Mouse (Mus musculus) embryo, embryonic 10 days (tissue): Measurements from ENCODE around the gene Timeless.
"Not testable (repeated sequence)": the region's sequence is repeated elsewhere in the genome, so short reads cannot be mapped to it uniquely, and the experiment has no call there.

ENCODE experiments used
- DNase-seq: peaks from one replicate; pipeline ENCODE4 v3.0.0-alpha.2; 2015; ENCODE audit warnings: low spot score

Gene Timeless

GRCm38 (mm10) chr10:128231697-128232419 lies at the start of gene Timeless:
Gene Timeless, plus strand, starts transcription at chr10:128232065.
- peak; percentile 79 for DNase-seq

DNA sequence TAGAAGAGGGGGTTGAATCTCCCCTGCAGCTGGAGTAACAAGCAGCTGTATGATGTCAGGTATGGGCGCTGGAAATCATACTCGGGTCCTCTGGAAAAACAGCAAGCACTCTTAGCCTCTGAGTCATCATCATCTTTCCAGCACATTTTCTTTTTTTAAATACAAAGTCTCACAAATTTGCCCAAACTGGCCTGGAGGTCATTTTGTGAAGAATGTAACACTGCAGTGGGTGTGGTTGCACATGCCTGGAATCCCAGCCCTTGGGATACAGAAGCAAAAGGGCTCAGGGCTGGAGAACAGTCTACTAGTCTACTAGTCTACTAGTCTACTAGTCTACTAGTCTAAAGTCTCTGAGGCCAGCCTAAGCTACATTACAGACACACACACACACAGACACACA lies 47.6 kb upstream of the Timeless start:
- DNase-seq = no peak

GRCm38 (mm10) chr10:128185277-128185940 lies 46.5 kb upstream of the Timeless start:
- no peak for DNase-seq

DNA sequence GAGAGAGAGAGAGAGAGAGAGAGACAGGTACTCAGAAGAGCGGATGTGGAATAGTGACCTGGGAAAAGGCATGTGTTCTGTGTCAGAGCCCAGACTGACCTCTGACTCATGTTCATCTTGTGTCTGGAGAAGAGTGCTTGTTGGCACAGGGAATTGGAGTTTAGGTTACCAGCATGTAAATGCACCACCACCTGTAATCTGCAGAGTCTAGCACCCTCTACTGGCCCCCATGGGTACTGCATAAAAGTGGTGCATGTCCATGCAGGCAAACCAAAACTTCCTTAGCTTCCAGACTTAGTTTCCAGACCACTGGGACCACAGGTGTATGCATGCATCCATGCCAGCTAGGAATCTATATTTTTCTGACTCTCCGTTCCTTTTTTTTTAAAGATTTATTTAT lies 45.9 kb upstream of the Timeless start:
- DNase-seq = peak; percentile 84

- no peak for DNase-seq
Measured at GRCm38 (mm10) chr10:128187181-128187605, 44.7 kb upstream of the Timeless start.

GRCm38 (mm10) chr10:128188242-128188877 lies 43.5 kb upstream of the Timeless start:
- peak; percentile 89 for DNase-seq

DNA sequence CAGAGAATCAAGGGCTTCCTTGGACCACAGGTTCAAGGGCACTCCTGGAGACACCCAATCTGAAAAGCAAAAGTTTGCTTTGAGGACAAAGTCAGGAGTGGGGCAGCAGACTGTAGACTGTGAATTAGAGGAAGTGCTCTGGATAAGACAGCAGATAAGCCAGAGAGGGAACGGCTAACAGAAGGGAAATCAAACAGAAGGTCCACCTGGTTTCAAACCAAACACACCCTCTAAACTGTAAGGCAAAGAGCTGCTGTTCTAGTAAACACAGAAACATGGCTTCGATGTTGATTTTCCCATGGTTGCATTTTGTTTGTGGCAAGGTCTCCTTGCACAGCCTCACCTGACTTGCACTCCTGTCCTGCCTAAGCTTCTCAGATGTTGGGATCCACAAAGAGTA lies 40.4 kb upstream of the Timeless start:
- DNase-seq = no peak

DNA sequence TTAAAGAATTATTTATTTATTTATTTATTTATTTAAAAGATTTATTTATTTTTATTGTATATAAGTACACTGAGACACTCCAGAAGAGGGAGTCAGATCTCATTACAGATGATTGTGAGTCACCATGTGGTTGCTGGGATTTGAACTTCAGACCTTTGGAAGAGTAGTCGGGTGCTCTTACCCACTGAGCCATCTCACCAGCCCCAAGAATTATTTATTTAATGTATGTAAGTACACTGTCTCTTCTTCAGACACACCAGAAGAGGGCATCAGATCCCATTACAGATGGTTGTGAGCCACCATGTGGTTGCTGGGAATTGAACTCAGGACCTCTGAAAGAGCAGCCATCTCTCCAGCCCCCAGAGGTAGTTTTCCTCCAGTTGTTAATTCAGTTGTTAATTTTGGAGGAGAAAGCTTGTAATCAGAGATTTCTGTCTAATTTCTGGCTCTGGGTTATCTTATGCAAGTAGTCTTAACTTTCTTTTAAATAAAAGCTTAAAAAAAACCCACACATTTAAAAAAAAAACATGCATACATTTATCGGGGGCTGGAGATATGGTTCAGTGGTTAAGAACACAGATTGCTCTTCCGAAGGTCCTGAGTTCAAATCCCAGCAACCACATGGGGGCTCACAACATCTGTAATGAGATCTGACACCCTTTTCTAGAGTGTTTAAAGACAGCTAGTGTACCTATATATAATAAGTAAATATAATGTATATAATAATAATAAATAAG lies 39.7 kb upstream of the Timeless start:
- DNase-seq = not testable (repeated sequence)

- DNase-seq = no peak
Measured at GRCm38 (mm10) chr10:128193113-128193512, 38.8 kb upstream of the Timeless start.

DNA sequence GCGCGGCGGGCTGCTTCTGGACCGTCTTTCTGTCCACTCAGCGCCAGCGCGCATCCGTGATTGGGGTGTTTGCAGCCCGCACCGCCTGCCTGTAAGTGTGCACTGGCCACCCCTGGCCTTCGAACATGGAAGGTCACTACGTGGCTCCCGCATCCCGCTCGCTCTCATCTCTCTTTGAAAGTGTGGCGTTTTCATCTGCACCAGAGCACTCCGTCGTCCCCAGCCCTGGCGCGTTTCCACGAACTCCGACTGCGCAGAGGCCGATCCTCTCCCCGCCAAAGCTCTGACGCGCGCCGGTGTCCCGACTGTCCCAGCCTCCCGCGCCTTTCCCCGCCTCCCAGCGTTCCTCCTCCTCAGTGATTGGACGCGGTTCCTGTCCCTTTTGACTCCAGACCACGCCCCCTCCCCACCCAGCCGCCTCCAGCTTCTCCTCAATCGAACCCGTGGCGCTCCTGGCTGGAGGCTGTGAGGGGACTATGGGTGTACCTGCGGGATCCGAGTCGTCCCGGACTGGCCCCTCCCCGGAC lies 37.8 kb upstream of the Timeless start, which contains the start of gene Gls2:
TSS of gene Gls2 (plus strand) at position 434 of the 527 bp plus-strand sequence.
- DNase-seq = peak; percentile 98

DNA sequence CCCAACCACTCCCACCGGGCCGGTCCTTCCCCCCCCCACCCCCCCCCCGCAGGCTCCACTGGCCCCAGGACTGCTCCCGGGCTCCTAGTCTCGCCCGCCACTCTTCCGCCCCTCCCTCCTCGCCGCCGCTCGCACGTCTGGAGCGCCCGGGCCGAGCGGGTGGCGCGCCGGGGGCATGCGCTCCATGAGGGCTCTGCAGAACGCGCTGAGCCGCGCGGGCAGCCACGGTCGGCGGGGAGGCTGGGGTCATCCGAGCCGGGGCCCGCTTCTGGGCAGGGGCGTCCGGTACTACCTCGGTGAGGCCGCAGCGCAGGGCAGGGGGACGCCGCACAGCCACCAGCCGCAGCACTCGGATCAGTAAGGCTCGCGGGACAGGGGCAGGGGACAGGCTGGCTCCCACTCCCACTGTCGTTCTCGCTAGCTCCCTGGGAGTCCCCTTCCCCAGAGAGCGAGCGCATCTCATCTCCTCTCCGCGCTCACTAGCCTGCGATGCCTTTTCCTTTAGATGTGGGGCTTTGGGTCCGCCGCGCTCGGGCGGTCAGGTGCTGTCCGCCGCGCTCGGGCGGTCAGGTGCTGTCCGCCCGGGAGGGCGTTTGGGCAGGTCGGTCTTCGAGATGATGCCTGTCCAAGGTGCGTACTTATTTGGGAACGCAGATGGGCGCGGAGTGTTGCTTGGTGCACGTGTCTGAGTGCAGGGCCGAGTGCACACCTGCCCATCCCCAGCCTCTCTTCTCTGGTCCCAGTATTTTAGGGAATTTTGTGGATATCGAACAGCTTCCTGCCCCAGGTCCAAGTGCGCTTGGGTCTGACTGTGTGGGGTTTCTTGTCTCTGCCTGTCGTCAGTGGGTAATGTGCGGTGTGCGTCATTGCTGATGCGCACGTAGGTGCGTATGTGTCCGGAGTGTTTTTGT lies 37.1 kb upstream of the Timeless start:
- no peak for DNase-seq

DNA sequence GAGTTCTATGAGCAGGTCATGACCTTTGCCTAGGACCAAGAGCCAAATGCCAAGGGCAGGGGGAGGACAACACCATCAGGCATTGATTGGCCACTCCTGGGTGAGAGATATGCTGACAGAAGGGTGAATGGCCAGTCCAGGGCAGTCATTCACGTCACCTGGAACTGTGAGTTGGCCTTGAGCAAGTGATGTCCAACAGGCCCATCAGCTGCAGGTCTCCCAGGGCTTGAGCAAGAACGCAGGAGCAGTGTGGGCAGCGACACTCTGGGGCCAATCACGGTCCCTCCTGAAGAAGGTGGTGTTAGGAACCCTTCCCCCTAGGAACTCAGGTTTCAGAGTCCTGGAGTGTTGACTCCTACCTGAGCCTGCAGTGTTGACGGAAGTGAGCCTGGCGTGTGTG lies 30.0 kb upstream of the Timeless start:
- no peak for DNase-seq

- DNase-seq = no peak
Measured at GRCm38 (mm10) chr10:128204941-128205340, 26.9 kb upstream of the Timeless start.

GRCm38 (mm10) chr10:128208326-128208725 lies 23.5 kb upstream of the Timeless start:
- DNase-seq = no peak

DNA sequence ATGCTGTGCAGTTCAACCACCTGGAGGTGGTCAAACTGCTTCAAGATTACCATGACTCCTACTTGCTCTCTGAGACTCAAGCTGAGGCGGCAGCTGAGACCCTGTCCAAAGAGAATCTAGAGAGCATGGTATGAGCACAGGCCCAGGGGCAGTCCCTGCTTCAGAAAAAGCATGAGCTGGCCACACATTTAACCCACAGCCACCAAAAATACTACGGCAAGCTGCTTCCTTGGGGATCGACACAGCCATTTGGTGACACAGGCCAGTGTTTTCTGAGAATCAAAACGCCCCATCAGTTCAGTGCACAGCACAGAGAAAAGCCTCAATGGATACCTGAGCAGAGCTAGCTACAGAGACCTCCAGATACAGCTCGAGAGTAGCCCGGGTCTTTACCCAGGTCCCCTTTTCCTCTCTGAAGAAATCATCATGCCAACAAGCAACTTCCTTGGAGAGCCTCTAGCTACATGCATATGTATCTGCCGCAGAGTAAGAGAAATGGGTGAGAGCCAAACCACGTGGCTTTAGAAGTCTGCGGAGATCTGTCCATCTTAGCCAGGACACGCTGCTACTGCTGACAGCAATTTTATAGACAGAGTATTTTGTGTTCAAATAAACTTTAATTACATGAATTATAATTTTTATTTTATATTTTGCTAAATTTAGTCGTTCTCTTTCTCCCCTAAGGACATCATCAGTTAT lies 22.4 kb upstream of the Timeless start:
- no peak for DNase-seq

GRCm38 (mm10) chr10:128210131-128210530 lies 21.7 kb upstream of the Timeless start:
- no peak for DNase-seq

GRCm38 (mm10) chr10:128210954-128211353 lies 20.9 kb upstream of the Timeless start:
- no peak for DNase-seq

DNA sequence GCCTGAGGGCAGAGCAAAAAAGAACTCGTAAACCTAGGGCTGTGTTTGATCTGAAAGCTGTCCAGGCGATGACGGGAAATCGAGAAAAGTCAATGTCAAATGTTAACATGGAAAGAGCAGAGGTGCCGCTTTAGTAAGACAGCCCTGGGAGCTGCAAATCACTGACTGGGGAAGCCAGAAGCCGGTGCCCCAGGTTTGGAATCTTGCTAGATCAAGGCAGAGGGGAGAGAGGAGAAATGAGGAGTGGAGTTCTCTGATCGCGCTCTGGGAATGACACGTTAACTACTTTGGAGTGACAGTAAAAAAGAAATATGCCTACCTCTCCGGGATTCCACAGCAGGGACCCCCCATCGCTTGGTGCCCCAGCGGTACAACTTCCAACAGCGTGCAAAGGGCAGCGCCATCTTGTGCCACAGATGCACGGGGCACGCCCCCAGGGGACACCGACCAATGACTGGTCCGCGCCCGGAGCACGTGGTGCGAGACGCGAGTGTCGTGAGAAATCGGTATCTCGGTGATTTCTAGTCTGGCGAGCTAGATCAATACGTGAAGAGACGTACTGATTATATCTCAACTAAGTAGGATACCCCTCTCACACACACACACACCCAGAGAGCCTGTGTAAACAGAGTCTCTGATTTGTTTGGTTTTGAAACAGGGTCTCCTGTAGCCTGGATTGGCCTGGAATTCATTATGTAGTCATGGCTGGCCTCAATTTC lies 20.3 kb upstream of the Timeless start, which contains the start of gene Spryd4:
TSS of gene Spryd4 (minus strand) at position 418 of the 719 bp plus-strand sequence.
- peak; percentile 98 for DNase-seq

GRCm38 (mm10) chr10:128212148-128212547 lies 19.7 kb upstream of the Timeless start:
- DNase-seq = no peak
